Mouse (Mus musculus) forelimb bud, embryonic 11.5 days (tissue): ENCODE data around the gene Epb42.
A peak's percentile ranks its signal among the peaks of the same experiment; 100 is the strongest.
"Not testable (repeated sequence)": the region's sequence is repeated elsewhere in the genome, so short reads cannot be mapped to it uniquely, and the experiment has no call there.

Experiments used
- DNase-seq: peaks from one replicate; pipeline ENCODE4 v3.0.0-alpha.2; 2012; ENCODE audit warnings: low read depth, low spot score

The Epb42 gene

DNA sequence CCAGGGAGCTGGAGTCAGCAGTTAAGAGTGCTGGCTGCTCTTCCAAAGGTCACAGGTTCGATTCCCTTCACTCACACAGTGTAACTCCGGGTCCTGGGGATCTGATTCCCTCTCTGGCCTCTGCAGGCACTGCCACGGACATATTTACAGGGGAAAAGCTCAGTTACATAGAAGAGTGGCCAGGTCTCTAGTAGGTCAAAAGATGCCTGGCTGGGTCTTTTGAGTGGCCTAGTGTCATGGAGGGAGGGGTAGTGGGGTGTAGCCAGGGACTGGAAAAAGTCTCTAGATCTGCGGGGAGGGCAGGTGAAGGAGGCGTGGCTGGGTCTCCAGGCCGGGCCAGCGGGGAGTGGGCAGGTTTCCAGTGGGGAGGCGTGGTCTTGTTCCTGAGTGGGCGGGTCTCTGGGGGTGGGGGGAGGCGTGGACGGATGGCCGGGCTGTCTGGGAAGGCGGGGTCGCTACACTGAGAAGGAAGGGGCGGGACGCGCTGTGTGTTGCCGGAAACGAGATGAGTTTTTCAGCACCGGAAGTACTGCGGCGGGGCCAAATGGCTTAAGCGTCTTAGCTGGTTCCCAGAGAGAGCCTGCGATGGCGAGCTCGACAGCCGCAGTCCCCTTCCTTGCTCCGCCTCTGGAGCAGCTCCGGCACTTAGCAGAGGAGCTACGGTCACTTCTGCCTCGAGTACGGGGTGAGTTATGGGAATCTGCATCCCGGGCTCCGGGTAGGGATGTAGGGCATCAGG is 28.8 kb downstream of the Epb42 start, which contains the start of gene Ccndbp1:
TSS of gene Ccndbp1 (plus strand) at position 479 of the 739 bp plus-strand sequence.
- peak; percentile 86 for DNase-seq

DNA sequence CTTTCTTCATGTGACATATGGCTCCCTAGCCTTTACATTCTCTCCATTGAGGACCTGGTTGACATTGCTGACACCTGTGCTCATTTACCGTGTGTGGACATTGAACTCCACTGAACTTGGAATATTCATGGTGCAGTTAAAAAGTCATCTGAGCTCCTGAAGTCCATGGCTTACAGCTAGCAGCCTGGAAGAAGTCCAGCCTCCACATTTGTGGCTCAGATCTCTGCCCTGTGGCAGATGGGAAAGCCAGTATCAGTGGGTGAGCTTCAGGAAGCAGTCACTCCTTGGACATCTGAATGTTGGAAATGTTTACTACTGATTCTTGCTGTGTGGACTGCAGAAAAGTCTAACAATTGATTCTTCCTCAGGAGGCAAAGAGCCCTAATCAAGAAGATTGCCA is 29.9 kb downstream of the Epb42 start:
- no peak for DNase-seq

DNA sequence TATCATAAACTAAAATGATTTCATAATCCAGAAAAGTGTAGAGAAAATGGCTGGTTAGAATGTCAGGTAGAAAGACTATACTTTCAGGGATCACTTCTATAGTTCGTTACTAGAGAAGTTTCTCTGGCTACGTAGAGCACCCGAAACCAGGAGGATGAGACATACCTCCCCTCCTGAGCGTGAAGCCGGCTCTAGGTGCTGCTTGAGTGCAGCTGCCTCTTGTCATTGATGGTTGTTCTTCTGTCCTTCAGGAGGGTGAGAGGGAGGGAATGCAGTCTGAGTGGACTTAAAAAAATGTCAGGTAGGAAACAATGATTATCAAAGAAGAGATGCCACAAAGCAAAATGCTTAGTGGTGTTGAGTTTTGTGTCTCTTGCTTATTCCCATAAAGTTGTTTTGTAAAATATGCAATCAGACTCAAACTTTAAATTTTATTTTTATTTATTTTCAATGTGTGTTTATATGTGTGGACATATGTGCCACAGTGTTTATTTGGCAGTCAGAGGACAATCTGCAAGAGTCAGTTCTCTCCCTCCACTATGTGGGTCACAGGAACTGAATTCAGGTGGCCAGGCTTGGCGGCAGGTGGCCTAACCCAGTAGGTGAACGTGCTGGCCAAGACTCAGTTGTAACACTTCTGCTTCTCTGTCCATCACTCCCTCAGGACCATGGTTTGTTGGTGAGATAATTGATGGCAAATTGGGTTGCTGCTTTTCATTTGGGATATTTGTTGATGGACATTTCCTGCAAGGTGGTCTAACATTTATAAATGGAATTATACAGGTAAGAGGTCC is 32.7 kb downstream of the Epb42 start:
- DNase-seq, result no peak

DNA sequence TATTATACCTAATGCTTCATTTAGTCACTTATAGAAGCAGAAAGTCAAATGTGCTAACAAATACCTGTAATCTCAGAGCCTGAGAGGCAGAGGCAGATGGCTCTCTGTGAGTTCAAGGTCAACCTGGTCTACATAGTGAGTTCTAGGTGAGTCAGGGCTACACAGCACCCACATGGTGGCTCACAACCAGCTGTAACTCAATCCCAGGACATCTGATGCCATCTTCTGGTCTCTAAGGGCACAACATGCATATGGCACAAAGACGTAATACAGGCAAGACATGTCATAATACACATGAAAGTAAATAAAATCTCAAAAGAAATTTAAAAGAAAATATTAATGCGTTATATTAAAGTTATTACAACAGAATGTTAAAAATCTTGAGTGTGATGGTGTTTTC is 33.3 kb downstream of the Epb42 start:
- DNase-seq, result no peak

DNA sequence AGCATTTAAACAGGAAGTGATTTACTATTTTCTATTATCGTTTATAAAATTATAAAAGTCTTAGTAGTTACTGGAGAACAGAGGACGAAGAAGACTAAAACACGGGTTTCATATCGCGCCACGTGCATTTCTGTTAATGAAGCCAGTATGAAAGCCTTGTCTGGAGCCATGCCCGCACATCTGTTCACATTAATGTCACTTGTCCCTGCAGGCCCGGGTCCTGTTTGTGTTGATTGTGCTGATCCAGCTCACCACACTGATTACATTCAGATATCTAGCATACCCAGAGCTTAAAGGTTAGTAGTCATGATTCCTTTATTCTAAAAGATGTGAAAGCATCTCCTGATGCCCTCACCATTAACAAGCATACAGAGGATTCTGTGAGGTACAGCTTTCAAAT is 38.0 kb downstream of the Epb42 start:
- no peak for DNase-seq

DNA sequence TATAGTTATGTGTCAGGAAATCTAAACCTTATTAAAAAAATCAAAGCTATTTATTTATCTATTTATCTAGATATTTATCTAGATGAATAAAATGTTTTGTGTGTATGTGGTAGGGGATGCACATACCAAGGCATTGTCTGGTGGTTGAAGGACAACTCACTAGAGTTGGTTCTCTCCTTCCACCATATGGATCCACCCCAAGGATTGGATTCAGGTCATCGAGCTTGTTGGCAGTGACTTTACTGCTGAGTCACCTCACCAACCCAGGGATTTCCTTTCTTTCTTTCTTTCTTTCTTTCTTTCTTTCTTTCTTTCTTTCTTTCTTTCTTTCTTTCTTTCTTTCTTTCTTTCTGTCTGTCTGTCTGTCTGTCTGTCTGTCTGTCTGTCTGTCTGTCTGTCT is 40.3 kb downstream of the Epb42 start:
- DNase-seq, result not testable (repeated sequence)

DNA sequence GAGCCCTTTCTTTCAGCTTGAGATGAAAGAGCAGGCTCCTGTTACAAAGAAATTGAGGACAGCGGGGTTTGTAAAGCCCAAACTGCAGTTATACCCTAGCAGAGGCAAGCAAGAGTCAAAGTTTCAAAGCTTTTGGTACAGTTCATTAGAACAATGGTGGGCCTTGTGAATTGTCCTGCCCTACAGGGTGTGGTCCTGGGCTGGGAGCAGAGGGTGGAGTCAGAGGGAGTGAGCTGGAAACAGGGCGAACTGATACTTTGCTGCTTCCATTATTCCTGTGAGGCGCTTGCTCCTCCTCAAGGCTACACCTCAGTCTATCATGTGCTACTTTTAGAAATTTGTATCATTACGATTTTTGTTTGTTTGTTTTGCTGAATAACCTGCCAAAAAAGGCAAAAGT is 45.7 kb downstream of the Epb42 start:
- no peak for DNase-seq

DNA sequence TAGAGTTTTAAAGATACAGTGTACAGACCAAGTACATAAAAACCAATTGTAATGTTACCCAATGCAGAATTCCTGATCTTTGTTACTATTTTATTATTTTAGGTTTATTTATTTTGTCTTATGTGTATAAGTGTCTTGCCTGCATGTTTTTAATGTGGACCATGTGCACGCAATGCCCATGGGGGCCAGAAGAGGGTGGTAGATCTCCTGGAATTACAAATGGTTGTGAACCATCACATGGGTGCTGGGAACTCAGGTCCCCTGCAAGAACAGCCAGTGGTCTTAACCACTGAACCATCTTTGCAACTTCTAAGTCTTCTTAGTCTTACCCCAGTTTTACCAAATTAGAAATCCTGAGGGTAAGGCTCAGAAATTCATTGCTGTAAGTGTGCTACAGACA is 51.6 kb downstream of the Epb42 start:
- no peak for DNase-seq

DNA sequence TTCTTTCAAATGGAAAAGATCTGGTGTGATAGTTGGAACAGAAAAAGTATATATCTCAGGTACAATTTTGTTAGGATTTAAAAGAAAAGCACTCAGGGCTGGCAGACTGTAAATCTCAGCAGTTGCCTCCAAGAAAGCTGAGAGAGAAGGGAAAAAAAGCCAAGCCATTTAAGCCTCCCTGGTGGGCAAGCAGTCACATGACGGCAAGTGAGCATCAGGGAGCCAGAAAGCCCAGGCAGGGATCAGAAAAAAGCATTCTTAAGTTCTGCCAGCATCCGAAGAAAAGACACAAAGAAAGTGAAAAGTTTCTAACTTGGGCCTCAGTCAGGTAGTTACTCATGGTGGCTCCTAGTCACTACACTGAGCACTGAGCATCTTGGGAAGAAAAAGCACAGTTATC is 53.3 kb downstream of the Epb42 start:
- no peak for DNase-seq

DNA sequence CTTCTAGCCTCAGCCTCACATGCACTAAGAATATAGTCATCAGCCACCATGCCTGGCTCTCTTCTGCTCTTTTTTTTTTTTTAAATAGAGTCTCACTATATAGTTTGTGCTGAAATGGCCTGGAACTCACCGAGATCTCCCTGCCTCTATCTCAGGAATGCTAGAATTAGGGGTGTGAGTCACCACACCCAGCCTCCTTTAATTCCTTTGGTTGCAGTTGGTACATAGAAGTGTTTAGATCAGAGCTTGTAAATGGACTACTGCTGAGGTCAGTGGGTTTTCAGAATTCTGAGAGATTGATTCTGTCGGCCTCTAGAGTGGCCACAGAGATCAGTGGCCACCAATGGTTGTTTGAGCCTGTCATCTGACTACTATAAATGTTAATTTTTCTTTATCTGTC is 56.0 kb downstream of the Epb42 start:
- DNase-seq, result no peak

DNA sequence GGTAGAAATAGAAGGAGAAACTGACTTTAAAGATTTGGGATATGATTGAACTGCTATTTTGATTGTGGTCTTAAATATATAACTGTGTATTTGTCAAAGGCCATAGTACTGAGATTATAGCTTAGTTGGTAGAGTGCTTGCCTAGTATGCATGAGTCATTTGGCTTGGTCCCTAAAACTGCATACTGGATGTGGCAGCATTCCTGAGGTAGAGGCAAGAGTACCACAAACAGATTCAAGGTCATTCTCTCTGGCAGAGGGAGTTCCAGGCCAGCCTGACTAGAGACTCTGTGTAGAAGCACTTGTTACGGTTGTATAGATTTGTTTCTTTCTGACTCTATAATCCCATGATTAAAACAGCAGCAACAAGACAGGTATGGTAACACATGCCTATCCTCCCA is 57.1 kb downstream of the Epb42 start:
- DNase-seq, result no peak

DNA sequence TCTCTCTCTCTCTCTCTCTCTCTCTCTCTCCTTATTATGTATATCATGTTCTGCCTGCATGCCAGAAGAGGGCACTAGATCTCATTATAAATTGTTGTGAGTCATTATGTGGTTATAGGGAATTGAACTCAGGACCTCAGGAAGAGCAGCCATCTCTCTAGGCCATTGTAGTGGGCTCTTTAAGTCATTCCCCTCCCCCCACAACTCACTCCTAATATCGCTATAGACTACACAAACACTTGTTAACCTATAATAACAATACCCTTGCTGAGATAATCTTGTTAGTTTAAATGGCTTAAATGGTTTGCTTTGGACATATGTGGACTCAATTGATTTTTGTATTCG is 58.2 kb downstream of the Epb42 start:
- no peak for DNase-seq

DNA sequence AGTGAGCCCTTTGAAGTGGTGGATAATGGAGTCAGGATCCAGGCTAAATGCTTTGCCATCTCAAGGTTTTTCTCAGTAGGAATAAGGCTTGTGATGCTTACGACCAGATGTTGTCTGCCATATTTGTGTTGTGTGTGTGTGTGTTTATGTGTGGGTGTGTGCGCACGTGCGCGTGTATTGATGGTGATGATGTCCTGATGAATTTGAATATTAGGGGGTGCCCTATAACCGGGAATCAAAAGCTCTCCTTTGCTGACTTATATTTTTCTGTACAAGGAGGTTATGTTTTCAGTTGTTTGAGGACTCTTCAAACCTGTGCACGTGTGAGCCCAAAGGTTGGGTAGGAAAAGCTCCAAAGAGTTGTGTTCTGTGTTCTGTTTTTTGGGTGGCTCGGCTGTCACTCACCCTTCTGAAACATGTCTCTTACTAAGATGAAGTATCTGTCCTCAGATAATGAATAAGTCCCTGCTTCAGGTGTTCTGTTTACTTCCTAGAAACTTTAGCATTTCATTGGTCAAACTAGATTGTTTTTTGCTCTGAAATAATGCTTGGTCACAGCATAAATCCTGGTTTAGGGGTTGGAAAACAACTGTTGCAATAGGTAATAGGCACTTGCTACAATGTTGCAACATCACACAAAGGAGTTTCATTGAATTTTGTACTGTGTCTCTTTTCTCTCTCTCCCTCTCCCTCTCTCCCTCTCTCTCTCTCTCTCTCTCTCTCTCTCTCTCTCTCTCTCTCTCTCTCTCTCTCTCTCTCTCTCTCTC is 58.8 kb downstream of the Epb42 start:
- no peak for DNase-seq

DNA sequence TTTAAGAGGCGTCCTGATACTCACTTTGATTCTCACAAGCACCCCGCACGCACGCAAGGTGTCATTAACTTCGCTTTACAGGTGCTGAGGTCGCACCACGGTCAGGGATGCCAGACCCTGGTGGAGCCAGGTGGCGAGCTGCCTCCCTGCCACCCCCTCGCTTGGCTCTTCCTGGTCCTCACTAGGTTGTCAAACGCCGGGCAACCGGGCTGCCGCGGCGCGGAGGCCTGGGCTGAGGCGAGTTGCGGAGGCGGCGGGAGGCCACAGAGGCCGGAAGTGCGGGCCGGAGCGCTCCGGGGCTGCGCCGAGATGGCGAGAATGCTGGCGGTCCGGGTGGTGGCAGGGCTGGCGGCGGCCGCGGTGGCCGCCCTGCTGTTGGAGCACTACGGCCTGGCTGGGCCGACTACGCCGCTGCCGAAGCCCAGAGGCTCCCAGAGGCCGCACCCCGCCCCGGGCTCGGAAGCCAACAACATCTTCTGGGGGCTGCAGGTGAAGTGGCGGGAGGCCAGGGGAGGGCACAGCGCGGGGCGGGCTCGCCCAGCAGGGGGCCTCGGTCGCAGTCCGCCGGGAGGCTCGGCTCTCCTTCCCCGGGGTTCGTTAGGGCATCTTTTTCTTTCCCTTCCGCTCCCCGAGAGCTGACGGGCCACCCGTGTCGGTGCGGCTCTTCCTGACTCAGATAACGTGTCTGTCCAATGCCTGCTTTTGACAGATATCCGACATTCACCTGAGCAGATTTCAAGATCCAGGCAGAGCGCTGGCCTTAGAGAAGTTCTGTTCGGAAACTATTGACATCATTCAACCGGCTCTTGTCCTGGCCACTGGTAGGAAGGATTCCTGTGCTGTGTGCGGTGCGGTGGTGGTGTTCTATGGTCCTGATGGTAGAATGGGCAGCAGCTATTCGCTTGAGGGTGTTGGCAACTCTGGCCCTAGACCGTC is 59.6 kb downstream of the Epb42 start, which contains the start of gene Tmem62:
TSS of gene Tmem62 (plus strand) at position 28 of the 936 bp plus-strand sequence.
- DNase-seq, result peak; percentile 25

DNA sequence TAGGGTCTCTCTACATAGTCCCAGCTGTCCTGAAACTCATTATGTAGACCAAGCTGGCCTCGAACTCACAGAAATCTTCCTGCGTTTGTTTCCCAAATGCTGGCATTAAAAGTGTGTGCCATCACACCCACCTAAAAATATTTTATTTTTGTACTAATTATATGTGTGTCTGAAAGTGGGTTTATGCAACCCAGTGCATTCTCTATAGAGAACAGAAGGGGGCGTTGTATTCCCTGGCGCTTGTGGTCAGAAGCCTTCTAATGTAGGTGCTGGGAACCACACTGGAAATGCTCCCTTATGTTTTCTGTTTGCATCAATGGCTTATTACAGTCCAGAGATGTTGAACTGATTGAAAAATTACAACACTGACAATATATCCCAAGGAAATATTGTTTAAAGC is 60.6 kb downstream of the Epb42 start:
- DNase-seq, result no peak

DNA sequence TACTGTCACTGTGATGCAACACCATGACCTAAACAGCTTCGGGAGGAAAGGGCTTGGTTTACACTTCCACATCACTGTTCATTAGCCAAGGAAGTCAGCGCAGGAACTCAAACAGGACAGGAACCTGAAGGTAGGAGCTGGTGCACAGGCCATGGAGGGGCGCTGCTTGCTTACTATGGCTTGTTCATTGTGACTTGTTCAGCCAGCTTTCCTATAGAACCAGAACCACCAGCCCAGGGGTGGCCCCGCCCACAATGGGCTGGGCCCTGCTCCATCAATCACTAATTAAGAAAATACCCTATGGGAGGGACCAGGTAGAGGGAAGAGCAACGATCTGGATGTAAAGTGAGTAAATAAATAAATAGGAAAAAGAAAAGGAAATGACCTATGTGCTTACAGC is 63.9 kb downstream of the Epb42 start:
- DNase-seq, result no peak

DNA sequence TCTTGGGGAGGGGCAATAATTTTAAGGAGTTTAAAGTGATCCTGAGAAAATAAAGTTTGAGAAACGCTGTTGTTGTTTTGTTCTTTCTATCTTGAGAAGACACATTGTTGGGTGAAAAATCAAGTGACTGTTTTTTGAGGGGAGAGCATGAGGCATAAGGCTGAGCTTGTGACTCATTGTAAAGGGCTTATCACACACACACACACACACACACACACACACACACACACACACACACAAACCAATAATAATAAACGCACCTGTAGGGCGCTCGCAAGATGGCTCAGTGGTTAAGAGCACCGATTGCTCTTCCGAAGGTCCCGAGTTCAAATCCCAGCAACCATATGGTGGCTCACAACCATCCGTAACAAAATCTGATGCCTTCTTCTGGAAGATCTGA is 64.6 kb downstream of the Epb42 start:
- not testable (repeated sequence) for DNase-seq

DNA sequence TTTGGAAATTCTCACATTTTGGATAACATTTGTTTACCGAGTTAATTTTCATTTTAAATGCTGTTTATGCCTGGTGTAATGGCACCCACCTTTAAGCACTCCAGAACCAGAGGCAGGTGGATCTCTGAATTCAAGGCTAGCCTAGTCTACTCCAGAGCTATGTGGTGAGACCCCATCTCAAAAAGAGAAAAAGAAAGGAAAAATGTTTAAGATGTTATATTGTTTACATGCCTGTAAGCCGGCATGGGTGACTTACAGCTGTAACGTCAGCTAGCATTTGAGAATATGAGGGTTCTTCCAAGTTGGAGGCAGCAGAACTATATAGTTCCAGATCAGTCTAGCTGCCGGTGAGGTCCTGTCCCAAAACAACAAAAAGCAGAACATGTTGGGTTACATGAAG is 65.1 kb downstream of the Epb42 start:
- DNase-seq, result no peak

DNA sequence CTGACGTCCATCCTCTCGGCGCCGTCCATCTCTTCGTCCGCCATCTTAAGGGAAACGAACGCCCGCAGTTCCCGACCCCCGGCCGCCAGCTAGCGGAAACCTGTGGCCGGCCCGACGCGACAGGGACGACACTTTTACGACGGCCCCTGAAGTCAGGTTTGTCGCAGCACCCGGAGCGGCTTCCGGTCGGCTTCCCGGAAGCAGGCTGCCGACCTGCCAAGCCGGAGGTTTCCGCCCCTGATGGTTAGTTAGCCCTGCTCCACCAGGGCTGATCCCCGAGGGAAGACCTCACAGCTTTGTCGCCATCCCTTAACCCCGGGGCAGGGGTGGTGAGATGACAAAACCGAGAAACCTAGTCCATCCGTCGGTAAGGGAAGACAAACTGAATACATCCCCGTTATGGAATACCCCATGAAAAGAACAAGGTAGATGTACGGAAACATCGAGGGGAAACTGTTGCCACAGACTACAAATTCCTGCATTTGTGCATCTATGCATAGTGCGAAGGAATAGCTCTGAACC is 66.3 kb downstream of the Epb42 start, which contains the start of gene Ubr1:
TSS of gene Ubr1 (minus strand) at position 157 of the 522 bp plus-strand sequence.
- peak; percentile 87 for DNase-seq

DNA sequence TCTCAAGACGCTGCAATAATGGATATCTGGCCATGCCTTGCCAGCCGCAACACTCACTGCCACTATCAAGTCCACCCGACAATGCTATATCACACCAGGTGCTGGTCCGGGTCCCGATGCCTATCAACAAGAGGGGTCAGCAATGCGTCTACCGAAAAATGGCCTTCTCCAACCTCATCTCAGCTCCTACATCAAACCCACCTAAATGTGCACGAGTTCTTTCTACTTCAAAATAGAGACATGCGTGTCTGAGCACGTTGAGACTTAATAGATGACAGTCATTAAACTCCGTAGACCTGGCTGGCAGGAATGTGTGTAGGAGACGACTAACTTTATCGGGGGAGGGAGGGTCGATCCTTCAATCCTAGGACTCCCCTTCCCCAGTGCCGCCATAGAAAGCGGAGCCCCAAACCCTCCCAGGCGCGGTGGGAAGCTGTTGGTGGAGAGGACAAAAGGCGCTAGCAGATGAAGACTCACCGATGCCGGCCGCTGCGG is 66.8 kb downstream of the Epb42 start:
- DNase-seq, result no peak
